Mouse (Mus musculus) kidney, embryonic 15.5 days (tissue): ENCODE data around the gene Nadk2. TPM values are rescaled to one million over a fixed set of nuclear protein-coding genes. Genes with fewer than 3 reads are reported as not detected.

Experiments used
- ATAC-seq: fragments of 200-750 bp; cut with Nextera tagmentation; replicated peaks from 2 replicates; pipeline ENCODE4 v1.8.0; 2017; ENCODE audit warnings: moderate TSS enrichment; ENCODE audit not compliant: low FRiP score
- H3K27ac ChIP-seq: fragments of 300-500 bp; sonication (generic); 2 replicates; pipeline ENCODE4 v1.5.1; 2015; ENCODE audit warnings: mild to moderate bottlenecking, inconsistent platforms
- H3K27me3 ChIP-seq: fragments of 300-500 bp; sonication (generic); 2 replicates; pipeline ENCODE4 v1.6.1; 2015; ENCODE audit warnings: inconsistent platforms
- H3K36me3 ChIP-seq: fragments of 300-500 bp; sonication (generic); 2 replicates; pipeline ENCODE4 v1.6.1; 2015; ENCODE audit warnings: inconsistent platforms
- H3K4me1 ChIP-seq: fragments of 300-500 bp; sonication (generic); 2 replicates; pipeline ENCODE4 v1.6.1; 2015; ENCODE audit warnings: inconsistent platforms
- H3K4me2 ChIP-seq: fragments of 300-500 bp; sonication (generic); 2 replicates; pipeline ENCODE4 v1.6.1; 2015; ENCODE audit warnings: moderate library complexity, mild to moderate bottlenecking, inconsistent platforms
- H3K4me3 ChIP-seq: fragments of 300-500 bp; sonication (generic); replicated peaks from 2 replicates; pipeline ENCODE4 v1.5.1; 2015; ENCODE audit warnings: mild to moderate bottlenecking, inconsistent platforms
- H3K9ac ChIP-seq: fragments of 300-500 bp; sonication (generic); 2 replicates; pipeline ENCODE4 v1.6.1; 2015; ENCODE audit warnings: mild to moderate bottlenecking, inconsistent platforms
- H3K9me3 ChIP-seq: fragments of 300-500 bp; sonication (generic); replicated peaks from 2 replicates; pipeline ENCODE4 v1.6.1; 2016; ENCODE audit warnings: inconsistent platforms
- WGBS: fragments of 180-500 bp; shearing (Covaris S2); methylation state at CpG from one replicate; pipeline ENCODE4 v1.1.7; 2015; ENCODE audit warnings: mixed read lengths; 5-methylcytosine and 5-hydroxymethylcytosine counted together
- polyA plus RNA-seq: library from polyadenylated mRNA; unstranded; fragments of >200 nt; fragmentation: Nextera tagmentation; extraction: Ambion mirVana; gene quantifications from 2 replicates; pipeline ENCODE4 v1.2.1, GENCODE M21; 2015

Gene Nadk2
- polyA plus RNA-seq, 1 experiment from 2014 or later = 27.0 TPM

- peak; percentile 98 for ATAC-seq
- peak within 1 kb of the TSS; percentile 60 for H3K4me2 ChIP-seq
- peak within 1 kb of the TSS; percentile 92 for H3K27ac ChIP-seq
- H3K4me3 ChIP-seq = peak within 1 kb of the TSS; percentile 94
- peaks cover 13% of the 10 kb centered on the region for H3K4me1 ChIP-seq
- H3K36me3 ChIP-seq = peaks cover 32% of the 10 kb centered on the region
- H3K9ac ChIP-seq = peak within 1 kb of the TSS; percentile 79
- H3K27me3 ChIP-seq = no peaks in the 10 kb centered on the region
- H3K9me3 ChIP-seq = no peaks in the 10 kb centered on the region
- under 1% methylated on average over 34 of the region's 34 CpGs for WGBS
These were observed 69.2 kb downstream of the Nadk2 start, which contains the start of gene Lmbrd2 for GRCm38 (mm10) chr15:9140252-9140680. Lmbrd2 (plus strand) TSS chr15:9140550.

GRCm38 (mm10) chr15:9140684-9141171, 69.7 kb downstream of the Nadk2 start:
- H3K36me3 ChIP-seq = peaks cover 30% of the 10 kb centered on the region
- H3K27me3 ChIP-seq = no peaks in the 10 kb centered on the region
- H3K27ac ChIP-seq = peak overlapping the region; percentile 92
- H3K4me2 ChIP-seq = peak overlapping the region; percentile 60
- H3K9ac ChIP-seq = peak overlapping the region; percentile 79
- peak; percentile 89 for ATAC-seq
- H3K4me3 ChIP-seq = peak overlapping the region; percentile 94
- H3K9me3 ChIP-seq = no peaks in the 10 kb centered on the region
- WGBS = under 1% methylated on average over 37 of the region's 37 CpGs
- H3K4me1 ChIP-seq = peaks cover 10% of the 10 kb centered on the region

- no peak within 1 kb of the TSS for H3K4me2 ChIP-seq
- H3K27me3 ChIP-seq = no peaks in the 10 kb centered on the region
- H3K9ac ChIP-seq = no peak within 1 kb of the TSS
- no peak within 1 kb of the TSS for H3K4me3 ChIP-seq
- H3K4me1 ChIP-seq = no peaks in the 10 kb centered on the region
- H3K27ac ChIP-seq = no peak within 1 kb of the TSS
- no peaks in the 10 kb centered on the region for H3K9me3 ChIP-seq
- H3K36me3 ChIP-seq = peaks cover 59% of the 10 kb centered on the region
- ATAC-seq = no peak
These were observed 84.3 kb downstream of the Nadk2 start, which contains the start of gene Skp2 for GRCm38 (mm10) chr15:9155325-9155724. Skp2 (minus strand) TSS chr15:9155425.

Other genes with a start within 250 kb of the Nadk2 start
- gene Ranbp3l, start 103.3 kb upstream of the Nadk2 start, polyA plus RNA-seq = 1.9 and 2.3 TPM in 2 replicates
- gene Lmbrd2, start 69.3 kb downstream of the Nadk2 start, polyA plus RNA-seq = 3.6 and 3.7 TPM in 2 replicates
- gene Skp2, start 84.2 kb downstream of the Nadk2 start, polyA plus RNA-seq = 81.1 and 81.9 TPM in 2 replicates
- gene Ugt3a1, start 205.6 kb downstream of the Nadk2 start, polyA plus RNA-seq = 0.13 and 0.17 TPM in 2 replicates